Mouse (Mus musculus): ENCODE data around the gene Acat2. TPM values are rescaled to one million over a fixed set of nuclear protein-coding genes. Genes with fewer than 3 reads are reported as not detected.

Acat2 gene
- 162 and 171 TPM in 2 replicates for polyA plus RNA-seq (2012; rRNA removed)

DNA sequence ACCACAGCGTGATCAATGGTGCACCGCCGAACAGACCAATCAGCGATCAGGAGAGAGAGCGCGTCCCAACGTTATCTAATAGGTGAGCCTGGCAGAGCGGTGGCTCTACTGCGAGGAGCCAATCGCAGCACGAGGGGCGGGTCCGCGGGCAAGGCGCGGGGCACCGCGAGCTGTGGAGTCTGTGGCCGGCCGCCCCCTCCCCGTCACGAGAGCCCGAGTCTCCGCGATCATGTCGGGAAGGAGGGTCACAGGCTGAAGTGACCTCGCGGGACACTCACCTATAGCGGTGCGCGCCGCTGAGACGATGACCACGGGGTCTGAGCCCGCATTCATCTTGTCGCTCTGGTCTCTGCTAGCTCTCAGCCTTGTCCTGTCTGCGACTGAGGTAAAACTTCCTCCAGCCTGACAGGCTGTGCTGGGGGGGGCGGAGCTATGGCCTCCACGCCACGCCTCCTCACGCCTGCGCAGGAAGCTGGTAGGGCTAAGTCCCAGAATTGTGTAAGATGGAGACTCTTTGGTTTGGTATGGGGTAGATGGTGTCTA, at the start of gene Acat2:
Gene Acat2, minus strand, starts transcription at position 417 of the 543 bp plus-strand sequence.

GRCm38 (mm10) chr17:13006546-13006945, 46.0 kb upstream of the Acat2 start, which contains the start of gene Sod2:
Gene Sod2 (plus strand): TSS chr17:13006846.

GRCm38 (mm10) chr17:12994069-12994468, 33.5 kb upstream of the Acat2 start, which contains the start of gene Wtap:
Gene Wtap (minus strand): TSS chr17:12994169.

DNA sequence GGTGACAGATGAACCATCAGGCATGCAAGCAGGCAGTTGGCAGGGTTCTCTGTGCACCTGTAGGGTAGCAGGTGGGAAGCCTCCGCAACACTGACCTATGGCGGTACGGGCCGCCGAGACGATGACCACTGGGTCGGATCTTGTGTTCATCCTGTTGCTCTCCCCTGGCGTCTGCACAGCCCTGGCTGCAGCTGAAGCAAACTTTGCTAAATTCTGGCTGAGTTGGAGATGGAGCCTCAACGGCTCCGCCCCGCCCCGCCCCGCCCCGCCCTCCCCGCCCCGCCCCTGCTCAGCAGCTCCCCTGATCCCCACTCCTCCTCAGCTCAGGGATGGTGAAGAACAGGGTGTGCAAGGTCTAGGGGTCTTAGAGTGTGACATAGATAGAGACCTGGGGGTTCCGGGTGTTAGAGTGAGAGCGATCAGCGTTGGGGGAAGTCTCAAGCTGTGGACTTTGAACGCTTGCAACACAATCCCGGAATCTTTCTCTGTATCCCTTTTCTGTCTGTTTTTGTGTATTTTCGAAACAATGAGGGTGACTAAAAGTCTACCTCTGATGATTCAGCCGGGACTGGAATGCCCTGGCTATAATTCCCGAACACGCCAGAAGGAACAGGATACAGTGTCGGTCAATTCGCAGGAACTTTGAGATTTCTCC, 20.3 kb downstream of the Acat2 start, which contains the start of gene Acat3:
Gene Acat3, minus strand, starts transcription at position 450 of the 655 bp plus-strand sequence.

GRCm38 (mm10) chr17:12915881-12916583, 44.5 kb downstream of the Acat2 start, which contains the start of gene Mrpl18:
Gene Mrpl18 (minus strand): TSS chr17:12916345.

DNA sequence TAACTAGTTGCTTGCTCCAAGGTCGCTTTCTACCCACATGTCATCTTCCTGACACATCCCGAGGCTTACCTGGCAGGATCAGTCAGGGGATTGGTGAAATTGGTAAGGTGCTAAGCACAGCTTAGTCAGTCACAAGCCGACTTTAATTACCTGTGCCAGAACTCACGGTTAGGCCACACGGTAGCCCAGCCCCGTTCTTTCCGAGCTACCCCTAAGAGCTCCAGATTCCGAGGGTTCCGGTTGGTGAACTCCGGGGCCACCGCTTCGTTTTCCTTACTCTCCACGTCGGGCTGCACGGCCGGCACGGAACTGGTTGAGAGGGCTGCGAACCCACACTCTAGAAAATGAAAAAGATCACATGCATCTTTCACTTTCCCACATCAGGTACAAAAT, 45.1 kb downstream of the Acat2 start, which contains the start of gene Tcp1:
Gene Tcp1, plus strand, starts transcription at position 214 of the 393 bp plus-strand sequence.

GRCm38 (mm10) chr17:12909361-12910280, 50.9 kb downstream of the Acat2 start, which contains the start of gene Pnldc1:
Gene Pnldc1 (minus strand): TSS chr17:12910230.

Other genes with a start within 250 kb of the Acat2 start
- gene Igf2r, start 191.1 kb downstream of the Acat2 start, polyA plus RNA-seq (2012; rRNA removed) = 15.5 and 16.4 TPM in 2 replicates
- 0.76 and 1.1 TPM in 2 replicates for gene Mas1, start 92.6 kb downstream of the Acat2 start, polyA plus RNA-seq (2012; rRNA removed)
- 0.04 TPM in 1 of 2 replicates, not detected in the other for gene Mrgprh, start 84.7 kb downstream of the Acat2 start, polyA plus RNA-seq (2012; rRNA removed)
- gene Pnldc1, start 50.5 kb downstream of the Acat2 start, polyA plus RNA-seq (2012; rRNA removed) = 3.9 and 4.0 TPM in 2 replicates
- gene Tcp1, start 45.0 kb downstream of the Acat2 start, polyA plus RNA-seq (2012; rRNA removed) = 197 and 208 TPM in 2 replicates
- 66.6 and 69.3 TPM in 2 replicates for gene Mrpl18, start 44.4 kb downstream of the Acat2 start, polyA plus RNA-seq (2012; rRNA removed)
- 0.78 and 0.96 TPM in 2 replicates for gene Acat3, start 20.1 kb downstream of the Acat2 start, polyA plus RNA-seq (2012; rRNA removed)
- gene Wtap, start 33.4 kb upstream of the Acat2 start, polyA plus RNA-seq (2012; rRNA removed) = 96.2 and 98.8 TPM in 2 replicates
- gene Sod2, start 46.1 kb upstream of the Acat2 start, polyA plus RNA-seq (2012; rRNA removed) = 183 and 184 TPM in 2 replicates
- gene Gpr31b, start 91.5 kb upstream of the Acat2 start, polyA plus RNA-seq (2012; rRNA removed) = 0.15 and 0.26 TPM in 2 replicates
- 0.39 and 0.49 TPM in 2 replicates for gene Tcp10b, start 100.4 kb upstream of the Acat2 start, polyA plus RNA-seq (2012; rRNA removed)
- 0.16 and 0.22 TPM in 2 replicates for gene Unc93a, start 171.1 kb upstream of the Acat2 start, polyA plus RNA-seq (2012; rRNA removed)